Mouse (Mus musculus): ENCODE data around the gene Slc8a3.
"Not testable (repeated sequence)": the region's sequence is repeated elsewhere in the genome, so short reads cannot be mapped to it uniquely, and the experiment has no call there.

Slc8a3 gene

GRCm38 (mm10) chr12:81332875-81333421, at the start of gene Slc8a3:
Gene Slc8a3 (minus strand): TSS chr12:81333180.
- peak; percentile 7 for DNase-seq

- not testable (repeated sequence) for DNase-seq
Observed at GRCm38 (mm10) chr12:81379364-81379763, 46.4 kb upstream of the Slc8a3 start, which contains the start of gene Gm4787. Gene Gm4787 (minus strand): TSS chr12:81379464.

DNA sequence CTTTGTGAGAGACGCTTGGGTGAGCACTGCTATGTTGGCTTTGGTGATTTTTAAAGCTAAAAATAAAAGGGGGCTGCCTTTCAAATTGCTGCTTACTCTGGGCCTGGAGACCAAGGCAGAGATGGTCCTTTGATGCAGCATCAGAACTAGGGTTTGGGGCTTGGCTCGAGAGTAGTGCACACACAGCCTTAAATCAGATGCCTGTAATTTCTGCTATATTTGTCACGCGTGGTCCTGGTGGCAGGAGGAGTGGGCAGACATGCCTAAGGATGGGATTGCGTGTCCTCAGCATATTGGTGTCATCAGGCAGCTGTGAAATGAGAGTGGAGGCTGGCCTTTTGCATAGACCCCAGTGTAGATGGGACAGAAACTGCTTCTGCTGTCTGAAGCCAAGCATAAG, 861 bp upstream of the Slc8a3 start:
- DNase-seq: no peak

- DNase-seq: peak; percentile 10
Observed at GRCm38 (mm10) chr12:81331937-81332874, 774 bp downstream of the Slc8a3 start.

- DNase-seq: no peak
Observed at GRCm38 (mm10) chr12:81331046-81331638, 1.8 kb downstream of the Slc8a3 start.

GRCm38 (mm10) chr12:81324991-81325390, 8.0 kb downstream of the Slc8a3 start:
- no peak for DNase-seq

DNA sequence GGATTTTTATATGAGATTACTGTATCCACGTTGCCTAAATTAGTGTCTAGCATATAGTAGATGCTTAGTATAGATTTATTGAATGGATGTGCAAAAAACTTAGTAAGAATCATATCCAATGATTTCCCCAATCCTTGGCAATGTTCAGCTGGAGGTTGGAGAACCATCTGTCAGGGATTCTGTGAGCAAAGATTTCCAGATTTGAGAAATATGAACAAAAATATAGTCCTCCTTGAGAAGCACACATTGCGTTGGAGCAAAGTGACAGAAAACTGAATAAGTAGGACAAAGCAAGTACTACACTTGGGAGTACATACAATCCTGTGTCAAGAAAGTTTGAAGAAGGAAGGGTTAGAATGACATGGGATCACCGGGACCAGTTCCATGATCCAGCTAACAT, 8.9 kb downstream of the Slc8a3 start:
- no peak for DNase-seq

DNA sequence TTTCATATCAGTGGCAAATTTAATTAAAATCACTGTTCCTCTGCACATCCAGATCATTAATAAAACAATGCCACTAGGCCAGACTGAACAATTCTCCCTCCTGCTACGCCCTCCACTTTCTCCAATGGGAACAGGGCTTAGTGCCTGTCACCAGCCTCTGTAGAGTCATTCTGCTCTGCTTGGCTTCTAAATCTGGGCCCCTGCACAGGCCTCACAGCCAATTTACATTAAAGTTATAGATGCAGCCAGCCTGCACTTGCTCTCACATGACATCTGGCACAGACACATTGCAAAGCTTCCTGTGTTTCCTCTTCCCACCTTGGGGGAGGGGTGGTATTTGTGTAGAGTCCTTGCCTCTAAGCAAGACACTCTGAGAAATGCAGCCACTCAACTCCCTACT, 12.0 kb downstream of the Slc8a3 start:
- DNase-seq: no peak

DNA sequence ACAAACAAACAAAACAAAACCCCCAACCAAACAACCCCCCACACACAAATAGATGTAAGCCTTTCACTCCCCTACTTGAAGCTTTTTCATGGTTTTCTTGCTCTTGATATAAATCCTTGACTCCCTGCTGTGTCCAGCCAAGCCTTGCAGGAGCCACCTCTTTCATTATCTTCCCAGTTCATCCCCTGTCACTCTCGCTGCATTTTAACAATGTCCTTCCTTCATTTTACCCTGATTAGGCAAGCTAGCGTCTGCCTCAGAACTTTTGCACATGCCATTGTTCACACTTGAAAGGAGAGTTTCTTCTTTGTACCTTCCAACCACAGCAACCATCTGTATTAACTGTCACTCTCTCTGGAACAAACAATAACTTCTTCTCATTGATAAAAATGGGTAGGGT, 15.2 kb downstream of the Slc8a3 start:
- no peak for DNase-seq

- no peak for DNase-seq
Observed at GRCm38 (mm10) chr12:81315953-81316352, 17.0 kb downstream of the Slc8a3 start.

DNA sequence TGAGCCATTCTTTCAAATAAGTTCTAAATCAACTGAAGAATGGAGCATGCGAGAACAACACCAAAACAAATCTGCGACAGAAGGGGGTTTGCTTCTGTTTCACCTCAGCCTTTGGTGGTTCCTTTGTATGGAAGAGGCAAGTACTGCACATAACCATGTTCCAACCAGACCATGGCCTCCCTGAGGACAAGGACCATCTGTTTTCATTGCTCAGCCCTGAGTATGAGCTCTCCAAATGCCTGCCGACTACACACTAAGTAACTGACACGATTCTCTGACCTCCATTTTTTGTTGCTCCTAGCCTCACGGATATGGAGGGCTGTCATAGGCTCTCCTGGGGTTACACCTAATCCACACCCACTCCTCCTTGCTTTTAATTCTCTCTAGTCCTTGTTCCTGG, 29.4 kb downstream of the Slc8a3 start:
- no peak for DNase-seq

- DNase-seq: no peak
Observed at GRCm38 (mm10) chr12:81294613-81295012, 38.4 kb downstream of the Slc8a3 start.

DNA sequence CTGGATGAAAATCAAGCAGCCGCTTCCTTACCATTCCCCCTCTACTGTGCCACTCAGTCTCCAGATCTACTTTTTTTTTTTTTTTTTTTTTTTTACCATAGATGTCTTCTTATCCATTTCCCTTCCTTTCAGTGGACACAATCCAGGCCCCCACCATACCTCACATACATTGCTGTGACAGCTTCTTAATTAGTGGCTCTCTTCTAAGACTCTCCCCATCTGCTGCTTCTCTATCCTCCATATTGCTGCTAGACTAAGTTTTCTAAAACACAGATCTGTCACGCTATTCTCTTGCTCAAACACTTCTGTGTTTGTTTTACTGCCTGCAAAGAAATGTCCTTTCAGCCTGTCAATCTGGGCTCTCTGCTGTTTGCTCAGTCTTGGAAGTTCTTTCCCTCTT, 54.9 kb downstream of the Slc8a3 start:
- DNase-seq: no peak

- no peak for DNase-seq
Observed at GRCm38 (mm10) chr12:81274616-81275015, 58.4 kb downstream of the Slc8a3 start.

DNA sequence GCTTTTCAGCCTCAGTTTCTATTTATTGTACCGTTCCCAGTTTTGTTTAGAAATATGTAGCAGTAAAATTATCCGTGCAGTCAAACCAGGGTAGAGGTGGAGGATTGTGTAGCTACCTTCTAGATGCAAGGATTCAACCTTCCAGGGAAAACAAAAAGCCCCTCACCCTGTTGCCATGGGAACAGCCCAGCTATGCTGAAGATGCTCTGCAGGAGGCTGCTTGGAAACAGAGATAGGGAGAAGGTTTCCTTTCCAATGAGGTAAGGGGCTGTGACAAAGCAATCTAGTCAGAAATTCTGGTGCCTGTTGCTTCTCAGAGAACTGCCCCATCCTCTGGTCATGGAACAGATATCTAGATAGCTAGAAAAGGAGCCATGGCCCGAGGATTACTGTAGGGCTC, 59.6 kb downstream of the Slc8a3 start:
- no peak for DNase-seq

DNA sequence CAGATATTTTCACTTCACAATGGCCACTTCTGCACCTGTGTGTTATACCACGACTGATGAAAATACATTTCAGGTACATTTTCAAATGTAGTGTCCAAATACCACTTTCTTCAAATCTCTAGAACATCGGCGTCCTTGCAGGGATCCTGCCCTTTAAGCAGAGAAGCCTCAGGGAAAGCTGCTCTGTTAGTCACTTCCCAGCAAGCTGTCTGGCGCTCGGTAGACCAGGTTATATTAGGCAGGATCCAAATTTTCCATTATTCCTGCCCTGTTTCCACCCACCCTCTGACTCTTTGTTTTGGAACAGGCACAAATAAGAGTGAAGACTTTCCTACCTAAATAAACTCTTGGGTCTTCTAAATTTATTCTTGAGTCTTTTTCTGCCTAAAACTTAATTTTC, 63.7 kb downstream of the Slc8a3 start:
- DNase-seq: no peak

GRCm38 (mm10) chr12:81262821-81263220, 70.2 kb downstream of the Slc8a3 start:
- no peak for DNase-seq

- DNase-seq: no peak
Observed at GRCm38 (mm10) chr12:81258215-81258614, 74.8 kb downstream of the Slc8a3 start.

- no peak for DNase-seq
Observed at GRCm38 (mm10) chr12:81245411-81245810, 87.6 kb downstream of the Slc8a3 start.

DNA sequence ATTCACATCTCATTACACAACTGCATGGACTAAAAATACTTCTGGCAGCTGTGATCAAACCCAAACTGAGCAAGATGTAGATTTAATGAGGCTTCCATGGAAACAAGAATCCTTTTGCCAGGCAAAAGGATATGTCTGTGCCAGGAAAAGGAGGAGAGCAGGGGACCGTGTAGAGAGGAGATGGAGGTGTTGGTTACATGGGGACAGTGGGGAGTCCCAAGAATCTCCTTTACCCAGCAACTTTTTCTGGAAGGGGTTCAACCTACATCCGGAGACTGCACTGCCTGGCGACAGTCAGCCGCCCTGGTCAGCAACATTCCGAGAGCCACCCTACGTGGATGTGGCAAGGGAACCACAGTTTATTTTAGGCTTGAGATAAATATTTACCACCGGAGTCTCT, 88.0 kb downstream of the Slc8a3 start:
- no peak for DNase-seq

GRCm38 (mm10) chr12:81244492-81244891, 88.5 kb downstream of the Slc8a3 start:
- no peak for DNase-seq

DNA sequence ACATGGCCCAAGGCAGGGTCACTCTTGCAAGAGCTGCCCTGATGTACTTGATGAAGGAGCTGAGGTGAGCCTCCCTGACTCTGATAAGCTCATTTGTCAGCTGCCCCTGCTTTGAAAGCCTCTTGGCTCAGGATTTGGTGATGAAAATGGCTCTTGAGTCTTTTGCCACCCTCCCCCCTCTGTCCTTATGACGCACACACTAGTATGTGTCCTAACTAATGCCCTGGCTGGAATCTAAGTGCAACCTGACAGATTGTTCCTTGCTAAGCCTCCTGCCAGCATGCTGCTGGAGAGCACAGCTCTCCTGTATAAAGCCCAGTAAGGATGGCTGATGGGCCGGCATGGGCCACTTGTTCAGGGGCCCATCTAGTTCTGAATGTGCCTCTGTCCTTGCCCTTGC, 91.3 kb downstream of the Slc8a3 start:
- DNase-seq: no peak

- DNase-seq: no peak
Observed at GRCm38 (mm10) chr12:81241096-81241495, 91.9 kb downstream of the Slc8a3 start.

GRCm38 (mm10) chr12:81237158-81237557, 95.8 kb downstream of the Slc8a3 start:
- DNase-seq: no peak
